Mouse (Mus musculus) liver, embryonic 16.5 days (tissue): ENCODE measurements around the gene Ppm1h. TPM values are rescaled to one million over a fixed set of nuclear protein-coding genes. Genes with fewer than 3 reads are reported as not detected.
"Not testable (repeated sequence)": the region's sequence is repeated elsewhere in the genome, so short reads cannot be mapped to it uniquely, and the experiment has no call there.

Experiments
- ATAC-seq: fragments of 200-750 bp; cut with Nextera tagmentation; 2 replicates; pipeline ENCODE4 v1.8.0; 2017; ENCODE audit warnings: low read depth, mild to moderate bottlenecking, moderate number of reproducible peaks, moderate library complexity
- H3K27ac ChIP-seq: fragments of 300-500 bp; sonication (generic); 2 replicates; pipeline ENCODE4 v1.5.1; 2014; ENCODE audit warnings: mild to moderate bottlenecking, low read length
- H3K27me3 ChIP-seq: fragments of 300-500 bp; sonication (generic); 2 replicates; pipeline ENCODE4 v1.6.1; 2014; ENCODE audit warnings: low read depth, low read length, mixed read lengths; ENCODE audit not compliant: control insufficient read depth, insufficient read depth
- H3K36me3 ChIP-seq: fragments of 300-500 bp; sonication (generic); 2 replicates; pipeline ENCODE4 v1.6.1; 2014; ENCODE audit warnings: mild to moderate bottlenecking; ENCODE audit not compliant: control insufficient read depth, insufficient read depth
- H3K4me1 ChIP-seq: fragments of 300-500 bp; sonication (generic); 2 replicates; pipeline ENCODE4 v1.6.1; 2014; ENCODE audit warnings: low read depth, low read length, mixed read lengths; ENCODE audit not compliant: control insufficient read depth
- H3K4me2 ChIP-seq: fragments of 300-500 bp; sonication (generic); 2 replicates; pipeline ENCODE4 v1.6.1; 2014; ENCODE audit warnings: low read depth, low read length, mixed read lengths
- H3K4me3 ChIP-seq: fragments of 300-500 bp; sonication (generic); 2 replicates; pipeline ENCODE4 v1.5.1; 2014; ENCODE audit warnings: low read depth, mild to moderate bottlenecking, low read length
- H3K9ac ChIP-seq: fragments of 300-500 bp; sonication (generic); 2 replicates; pipeline ENCODE4 v1.6.1; 2014; ENCODE audit warnings: low read depth, low read length
- H3K9me3 ChIP-seq: fragments of 300-500 bp; sonication (generic); replicated peaks from 2 replicates; pipeline ENCODE4 v1.6.1; 2016; ENCODE audit warnings: low read length; ENCODE audit not compliant: control insufficient read depth
- WGBS: fragments of 180-500 bp; shearing (Covaris S2); extraction: QIAGEN DNeasy Blood & Tissue Kit; methylation state at CpG from one replicate; pipeline ENCODE4 v1.1.7; 2014; ENCODE audit not compliant: insufficient replicate concordance; 5-methylcytosine and 5-hydroxymethylcytosine counted together
- polyA plus RNA-seq: library from polyadenylated mRNA; unstranded; fragments of >200 nt; fragmentation: Nextera tagmentation; extraction: Ambion mirVana; gene quantifications from 2 replicates; pipeline ENCODE4 v1.2.1, GENCODE M21; 2015

Ppm1h gene
- polyA plus RNA-seq, 1 experiment from 2014 or later: 2.7 TPM

GRCm38 (mm10) chr10:122933053-122933838 is 254.7 kb downstream of the Ppm1h start:
- Histone ChIP-seq H3K4me1 (no peaks in the 10 kb centered on the region; the same call in 1 of the 2 replicates), H3K27me3 (no peaks in the 10 kb centered on the region), H3K36me3 (no peaks in the 10 kb centered on the region), H3K27ac (no peak overlapping the region), H3K9me3 (no peaks in the 10 kb centered on the region), H3K4me2 (no peak overlapping the region), H3K9ac (no peak overlapping the region), H3K4me3 (no peak overlapping the region)
- no peak for ATAC-seq
- 30% methylated on average over 15 of the region's 15 CpGs for WGBS

DNA sequence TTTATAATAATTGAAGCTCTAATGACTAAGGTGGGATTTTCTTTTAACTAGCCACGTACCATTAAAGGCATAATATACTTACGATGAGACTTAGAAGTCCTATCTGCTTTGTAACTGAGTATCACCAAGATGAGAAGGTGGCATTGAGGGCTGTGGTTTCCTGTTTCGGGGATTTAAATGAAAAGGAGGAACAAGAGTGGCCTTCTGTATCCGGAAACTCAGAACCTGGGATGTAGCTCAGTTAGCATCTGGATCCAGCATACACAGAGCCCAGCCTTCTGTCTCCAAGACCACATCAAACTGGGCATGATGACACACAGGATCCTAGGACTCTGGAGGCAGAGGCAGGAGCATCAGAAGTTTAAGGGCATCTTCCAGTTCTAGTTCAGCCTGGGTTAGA is 256.8 kb downstream of the Ppm1h start:
- H3K4me3 ChIP-seq, ATAC-seq, H3K4me1 ChIP-seq, H3K36me3 ChIP-seq, H3K4me2 ChIP-seq, H3K27ac ChIP-seq, H3K9me3 ChIP-seq, H3K27me3 ChIP-seq, H3K9ac ChIP-seq: not testable (repeated sequence)
- WGBS: no CpG with 5 or more reads among the region's 4 CpGs

- not testable (repeated sequence) for ATAC-seq
These were observed 258.8 kb downstream of the Ppm1h start for GRCm38 (mm10) chr10:122937380-122937779.

GRCm38 (mm10) chr10:122939546-122939945 is 261.0 kb downstream of the Ppm1h start:
- no peaks in the 10 kb centered on the region for H3K4me1 ChIP-seq
- H3K9me3 ChIP-seq: no peaks in the 10 kb centered on the region
- H3K27ac ChIP-seq: no peak overlapping the region
- H3K27me3 ChIP-seq: no peaks in the 10 kb centered on the region
- no peaks in the 10 kb centered on the region for H3K36me3 ChIP-seq
- no peak overlapping the region for H3K9ac ChIP-seq
- ATAC-seq: no peak
- H3K4me3 ChIP-seq: no peak overlapping the region
- no peak overlapping the region for H3K4me2 ChIP-seq
- 71% methylated on average over 10 of the region's 10 CpGs for WGBS

More at GRCm38 (mm10) chr10:122937380-122937779, 258.8 kb downstream of the Ppm1h start:
- WGBS: no CpG with 5 or more reads among the region's 4 CpGs
- H3K9me3 ChIP-seq, H3K36me3 ChIP-seq, H3K27ac ChIP-seq, H3K4me3 ChIP-seq, H3K4me2 ChIP-seq, H3K9ac ChIP-seq, H3K4me1 ChIP-seq, H3K27me3 ChIP-seq: not testable (repeated sequence)

DNA sequence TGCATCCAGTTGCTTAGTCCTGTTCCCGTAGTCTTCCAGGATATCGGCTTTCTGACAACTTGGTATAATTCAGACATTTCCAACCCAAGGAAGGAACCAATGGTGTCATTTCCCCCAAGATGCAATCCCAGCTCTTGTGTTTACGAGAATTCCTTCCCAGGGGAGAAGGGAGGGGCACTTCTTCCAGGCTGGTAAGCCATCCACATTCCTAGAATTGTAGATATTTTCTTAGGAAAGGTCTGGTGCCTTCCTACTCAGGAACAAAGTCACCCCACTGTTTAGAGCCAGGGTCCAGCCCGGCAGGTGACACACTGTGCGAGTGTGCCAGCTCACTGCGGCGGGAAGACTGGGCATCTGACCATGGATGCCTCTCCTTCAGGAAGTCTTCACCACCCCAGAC is 264.2 kb downstream of the Ppm1h start:
- H3K9me3 ChIP-seq: no peaks in the 10 kb centered on the region
- ATAC-seq: no peak
- WGBS: 68% methylated on average over 7 of the region's 7 CpGs

DNA sequence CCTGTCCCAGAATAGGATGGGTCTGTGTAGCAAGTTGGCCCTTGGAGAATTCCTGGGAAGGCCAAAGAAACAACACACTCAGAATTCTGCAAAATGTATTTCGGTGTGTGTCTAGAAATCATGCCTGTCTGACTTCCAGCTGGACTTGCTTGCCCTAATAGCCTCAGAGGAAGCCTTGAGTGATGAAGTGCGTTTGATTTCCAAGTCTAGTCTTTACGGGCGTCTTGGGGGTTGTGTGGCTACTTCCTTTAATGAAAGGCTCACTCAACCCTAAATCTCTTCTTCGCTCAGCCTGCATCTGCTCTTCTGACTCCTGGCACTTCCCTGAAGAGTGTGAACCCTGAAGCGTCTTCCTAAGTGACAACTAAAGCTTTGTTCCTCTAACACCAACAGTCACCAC is 265.3 kb downstream of the Ppm1h start:
- Histone ChIP-seq H3K27ac (no peak overlapping the region), H3K9ac (no peak overlapping the region), H3K4me2 (no peak overlapping the region), H3K27me3 (no peaks in the 10 kb centered on the region), H3K9me3 (no peaks in the 10 kb centered on the region), H3K4me1 (no peaks in the 10 kb centered on the region), H3K4me3 (no peak overlapping the region), H3K36me3 (no peaks in the 10 kb centered on the region)
- WGBS: 41% methylated on average over 6 of the region's 6 CpGs
- ATAC-seq: no peak

More for the DNA sequence above, 264.2 kb downstream of the Ppm1h start:
- no peak overlapping the region for H3K27ac ChIP-seq
- H3K36me3 ChIP-seq: no peaks in the 10 kb centered on the region
- no peaks in the 10 kb centered on the region for H3K27me3 ChIP-seq
- H3K4me1 ChIP-seq: no peaks in the 10 kb centered on the region
- no peak overlapping the region for H3K4me3 ChIP-seq
- no peak overlapping the region for H3K4me2 ChIP-seq
- H3K9ac ChIP-seq: no peak overlapping the region

GRCm38 (mm10) chr10:122944888-122945287 is 266.3 kb downstream of the Ppm1h start:
- WGBS: 46% methylated on average over 5 of the region's 5 CpGs
- no peaks in the 10 kb centered on the region for H3K27me3 ChIP-seq
- H3K9me3 ChIP-seq: no peaks in the 10 kb centered on the region
- no peak overlapping the region for H3K4me2 ChIP-seq
- no peak overlapping the region for H3K9ac ChIP-seq
- no peaks in the 10 kb centered on the region for H3K36me3 ChIP-seq
- no peak overlapping the region for H3K27ac ChIP-seq
- no peaks in the 10 kb centered on the region for H3K4me1 ChIP-seq
- no peak for ATAC-seq
- no peak overlapping the region for H3K4me3 ChIP-seq

DNA sequence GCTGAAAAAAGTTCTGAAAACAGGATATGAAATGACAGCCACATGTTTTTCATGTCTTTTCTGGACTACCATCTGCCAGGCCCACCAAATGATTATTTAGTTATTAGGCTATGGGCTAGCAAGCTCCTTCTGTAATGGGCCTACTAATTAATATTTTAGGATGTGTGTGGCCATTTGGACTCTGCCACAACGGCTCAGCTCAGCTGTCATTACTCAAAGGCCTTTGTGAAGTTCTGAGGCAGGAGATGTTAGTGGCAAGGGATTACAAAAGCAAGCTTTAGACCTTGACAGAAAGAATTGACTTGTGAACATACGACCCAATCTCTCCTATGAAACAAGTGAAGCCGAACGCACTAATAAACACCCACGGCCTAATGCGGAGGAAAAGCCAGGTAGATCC is 272.4 kb downstream of the Ppm1h start:
- Histone ChIP-seq H3K4me2 (no peak overlapping the region), H3K9ac (no peak overlapping the region), H3K27ac (no peak overlapping the region), H3K4me1 (no peaks in the 10 kb centered on the region), H3K4me3 (no peak overlapping the region), H3K9me3 (no peaks in the 10 kb centered on the region), H3K36me3 (no peaks in the 10 kb centered on the region), H3K27me3 (no peaks in the 10 kb centered on the region)
- no peak for ATAC-seq
- WGBS: 74% methylated on average over 6 of the region's 6 CpGs

DNA sequence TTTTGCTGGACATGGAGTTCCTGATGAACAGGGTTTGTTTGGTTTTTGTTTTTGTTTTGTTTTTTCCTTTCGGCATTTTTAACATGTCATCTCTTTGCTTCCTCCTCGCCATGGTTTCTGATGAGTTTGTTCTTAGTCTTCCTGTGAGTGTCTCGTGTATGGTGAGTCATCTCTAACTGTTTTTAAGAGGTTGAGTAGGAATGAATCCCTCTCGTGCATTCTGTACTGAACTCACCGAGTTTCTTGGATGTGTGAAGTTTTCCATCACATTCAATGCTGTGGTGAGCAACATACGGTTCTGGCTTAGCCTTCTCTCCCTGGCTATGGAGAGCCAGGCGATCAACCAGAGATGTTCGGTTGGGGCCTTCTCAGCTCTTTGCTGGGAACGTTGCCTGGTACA is 275.0 kb downstream of the Ppm1h start:
- H3K27ac ChIP-seq: no peak overlapping the region
- H3K36me3 ChIP-seq: no peaks in the 10 kb centered on the region
- no peak overlapping the region for H3K9ac ChIP-seq
- no peaks in the 10 kb centered on the region for H3K27me3 ChIP-seq
- H3K4me2 ChIP-seq: no peak overlapping the region
- WGBS: 66% methylated on average over 9 of the region's 9 CpGs
- ATAC-seq: no peak
- no peaks in the 10 kb centered on the region for H3K9me3 ChIP-seq
- no peaks in the 10 kb centered on the region for H3K4me1 ChIP-seq
- H3K4me3 ChIP-seq: no peak overlapping the region
